Comparison of ENCODE assay signal across 9 mouse cellular contexts in genomic region chr6:89000359-89000758, GRCm38 (mm10).
DNase-seq lines count a peak whose midpoint lies in the region; ATAC-seq lines count a peak whose summit lies in the region.
"Had no signal": no experiment of that assay in that cellular context is flagged by ENCODE, and none has a peak within 500 bp of the region (broad histone marks: within the 10 kb centered on the region; RNA-seq: fewer than 3 reads in every experiment).

No protein-coding gene starts in this region.

- ATAC-seq in intestine, embryonic 14.5 days (replicated peaks; ENCODE audit: low FRiP score, low TSS enrichment, low read depth), result no peak
- ATAC-seq in intestine, embryonic 16.5 days, result no peak
- no peak for ATAC-seq in hindbrain, embryonic 11.5 days (ENCODE audit: low FRiP score)
- no peak for ATAC-seq in neural tube, embryonic 15.5 days (ENCODE audit: low FRiP score)

- H3K9me3 ChIP-seq in intestine, embryonic 14.5 days (ENCODE audit: control insufficient read depth, low read length), result no peaks in the 10 kb centered on the region
- H3K9me3 ChIP-seq in intestine, embryonic 16.5 days (ENCODE audit: control insufficient read depth, low read length), result no peaks in the 10 kb centered on the region
- no peaks in the 10 kb centered on the region for H3K9me3 ChIP-seq in hindbrain, embryonic 11.5 days (ENCODE audit: control insufficient read depth, low read length)
- no peaks in the 10 kb centered on the region for H3K9me3 ChIP-seq in neural tube, embryonic 15.5 days (replicated peaks)
- no peaks in the 10 kb centered on the region for H3K9me3 ChIP-seq in limb, embryonic 10.5 days (replicated peaks)

- H3K4me3 ChIP-seq in intestine, embryonic 14.5 days (ENCODE audit: low read depth, low read length), result no peak overlapping the region
- H3K4me3 ChIP-seq in intestine, embryonic 16.5 days (ENCODE audit: low read length), result no peak overlapping the region
- no peak overlapping the region for H3K4me3 ChIP-seq in hindbrain, embryonic 11.5 days (ENCODE audit: low read depth, low read length)
- H3K4me3 ChIP-seq in neural tube, embryonic 15.5 days (replicated peaks), result no peak overlapping the region
- no peak overlapping the region for H3K4me3 ChIP-seq in limb, embryonic 10.5 days

- WGBS in intestine, embryonic 14.5 days, result 27% methylated on average over 14 of the region's 14 CpGs
- WGBS in intestine, embryonic 16.5 days, result 25% methylated on average over 14 of the region's 14 CpGs
- 16% methylated on average over 14 of the region's 14 CpGs for WGBS in hindbrain, embryonic 11.5 days
- whole genome bisulfite sequencing in neural tube, embryonic 15.5 days, result 20% methylated on average over 14 of the region's 14 CpGs
- WGBS in limb, embryonic 10.5 days, result 60% methylated on average over 14 of the region's 14 CpGs

- no peak overlapping the region for H3K9ac ChIP-seq in intestine, embryonic 14.5 days (ENCODE audit: low read length)
- H3K9ac ChIP-seq in intestine, embryonic 16.5 days (ENCODE audit: low read depth, low read length), result no peak overlapping the region
- peak overlapping the region; percentile 20; the same call in 1 of the 2 replicates for H3K9ac ChIP-seq in hindbrain, embryonic 11.5 days (ENCODE audit: low read depth, low read length)
- no peak overlapping the region for H3K9ac ChIP-seq in neural tube, embryonic 15.5 days (replicated peaks)

- peak overlapping the region; percentile 26 for H3K4me2 ChIP-seq in intestine, embryonic 14.5 days (ENCODE audit: low read length)
- H3K4me2 ChIP-seq in intestine, embryonic 16.5 days (ENCODE audit: low read depth, low read length), result no peak overlapping the region
- no peak overlapping the region for H3K4me2 ChIP-seq in hindbrain, embryonic 11.5 days (replicated peaks; ENCODE audit: low read depth, low read length)
- H3K4me2 ChIP-seq in neural tube, embryonic 15.5 days, result peak overlapping the region; percentile 28

- no peaks in the 10 kb centered on the region for H3K36me3 ChIP-seq in intestine, embryonic 14.5 days (ENCODE audit: control insufficient read depth, insufficient read depth, low read length)
- H3K36me3 ChIP-seq in intestine, embryonic 16.5 days (ENCODE audit: control insufficient read depth, insufficient read depth, low read length), result no peaks in the 10 kb centered on the region
- no peaks in the 10 kb centered on the region for H3K36me3 ChIP-seq in hindbrain, embryonic 11.5 days (ENCODE audit: control insufficient read depth, insufficient read depth, low read length)
- H3K36me3 ChIP-seq in neural tube, embryonic 15.5 days, result no peaks in the 10 kb centered on the region
- H3K36me3 ChIP-seq in limb, embryonic 10.5 days, result no peaks in the 10 kb centered on the region

- DNase-seq in intestine, embryonic 14.5 days (ENCODE audit: low spot score), result no peak
- no peak for DNase-seq in hindbrain, embryonic 11.5 days (ENCODE audit: low spot score)
- peak; percentile 40 to 48 for DNase-seq in lung, adult 18-20 months
- no peak for DNase-seq in testis, postnatal 10 days (ENCODE audit: low spot score)
- no peak for DNase-seq in limb, embryonic 10.5 days (ENCODE audit: low spot score)
- no peak for DNase-seq in frontal cortex, postnatal 14 days (ENCODE audit: low spot score in 2 of 2)
- DNase-seq: cerebellum, adult 18-20 months had no signal

- no peaks in the 10 kb centered on the region for H3K27me3 ChIP-seq in intestine, embryonic 14.5 days (replicated peaks; ENCODE audit: control insufficient read depth, insufficient read depth, low read length)
- no peaks in the 10 kb centered on the region for H3K27me3 ChIP-seq in intestine, embryonic 16.5 days (replicated peaks; ENCODE audit: control insufficient read depth, insufficient read depth, low read length)
- no peaks in the 10 kb centered on the region for H3K27me3 ChIP-seq in hindbrain, embryonic 11.5 days (ENCODE audit: control insufficient read depth, insufficient read depth, low read length)
- H3K27me3 ChIP-seq in neural tube, embryonic 15.5 days (replicated peaks), result peaks cover 8% of the 10 kb centered on the region
- H3K27me3 ChIP-seq in limb, embryonic 10.5 days (ENCODE audit: low read depth, poor library complexity, severe bottlenecking), result no peaks in the 10 kb centered on the region

- H3K4me1 ChIP-seq in intestine, embryonic 14.5 days (replicated peaks; ENCODE audit: control insufficient read depth, insufficient read depth, low read length), result peaks cover 4% of the 10 kb centered on the region; the same call in 1 of the 2 replicates
- H3K4me1 ChIP-seq in intestine, embryonic 16.5 days (ENCODE audit: control insufficient read depth, insufficient read depth, low read length), result 0 out of 2 replicates have a peak, but pooled peaks cover 2% of the 10 kb centered on the region
- H3K4me1 ChIP-seq in hindbrain, embryonic 11.5 days (replicated peaks; ENCODE audit: control insufficient read depth, insufficient read depth, low read length), result no peaks in the 10 kb centered on the region
- H3K4me1 ChIP-seq in neural tube, embryonic 15.5 days, result peaks cover 16% of the 10 kb centered on the region
- H3K4me1 ChIP-seq in limb, embryonic 10.5 days, result no peaks in the 10 kb centered on the region

- H3K27ac ChIP-seq in intestine, embryonic 14.5 days (ENCODE audit: low read depth), result no peak overlapping the region
- no peak overlapping the region for H3K27ac ChIP-seq in intestine, embryonic 16.5 days (ENCODE audit: low read length)
- no peak overlapping the region for H3K27ac ChIP-seq in hindbrain, embryonic 11.5 days (ENCODE audit: low read depth, low read length)
- no peak overlapping the region for H3K27ac ChIP-seq in neural tube, embryonic 15.5 days (replicated peaks)
- no peak overlapping the region for H3K27ac ChIP-seq in limb, embryonic 10.5 days

Comparison
In these comparisons a context has a peak if more than half of its experiments do, and no peak if none do; other contexts are left out.
1. H3K4me2 ChIP-seq: peak in intestine, embryonic 14.5 days (single experiment) and neural tube, embryonic 15.5 days (single experiment); none in intestine, embryonic 16.5 days (single experiment) and hindbrain, embryonic 11.5 days (single experiment).
2. DNase-seq: peak in lung, adult 18-20 months (2 of 2); none in intestine, embryonic 14.5 days (single experiment), hindbrain, embryonic 11.5 days (single experiment), testis, postnatal 10 days (single experiment), limb, embryonic 10.5 days (single experiment) and frontal cortex, postnatal 14 days (0 of 2).